Mouse (Mus musculus) CH12.LX (cell line): Measurements from ENCODE around the gene Lyz1.

Experiments
- CTCF ChIP-seq, 2 experiments: IDR thresholded peaks in 1 of 2; conservative IDR thresholded peaks in 1 of 2; 2 replicates each; pipeline ENCODE4 v1.5.1; 2011 to 2012; ENCODE audit warnings: low read depth in 2 of 2, low read length in 2 of 2, improper control_type of control experiment in 1 of 2, inconsistent platforms in 1 of 2, mild to moderate bottlenecking in 1 of 2, moderate library complexity in 1 of 2
- ELF1 ChIP-seq: IDR thresholded peaks from 2 replicates; pipeline ENCODE4 v1.6.1; 2014; ENCODE audit warnings: low read depth, mild to moderate bottlenecking, inconsistent platforms, low read length, improper control_type of control experiment
- POLR2A ChIP-seq: IDR thresholded peaks from 2 replicates; pipeline ENCODE4 v1.6.1; 2011; ENCODE audit warnings: low read depth, mild to moderate bottlenecking, improper control_type of control experiment, low read length
- SIN3A ChIP-seq: IDR thresholded peaks from 2 replicates; pipeline ENCODE4 v1.6.1; 2012; ENCODE audit warnings: low read length, improper control_type of control experiment, inconsistent platforms
- ZMIZ1 ChIP-seq: IDR thresholded peaks from 2 replicates; pipeline ENCODE4 v1.6.1; 2012; ENCODE audit warnings: low read depth, mild to moderate bottlenecking, inconsistent platforms, low read length, improper control_type of control experiment

DNA sequence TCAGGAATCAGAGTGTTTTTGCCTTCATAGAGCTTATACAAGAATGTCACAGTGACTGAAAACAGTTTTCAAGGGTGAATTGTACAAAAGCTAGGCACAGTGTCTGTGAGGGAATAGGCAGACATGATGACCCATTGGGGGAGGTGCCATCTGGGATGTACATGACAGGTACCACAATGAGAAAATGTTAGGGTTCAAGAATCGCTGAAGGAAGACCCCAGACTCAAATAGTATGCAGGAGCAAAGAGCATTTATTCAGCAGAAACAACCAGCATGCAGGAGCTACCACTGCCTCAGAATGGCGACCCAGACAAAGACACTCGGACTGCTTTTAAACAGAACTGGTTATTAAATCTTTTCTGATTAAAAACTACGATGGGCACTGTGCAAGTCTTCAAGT lies 6.4 kb upstream of the Lyz1 start:
- TF ChIP-seq CTCF (conservative IDR thresholded peaks at IDR 0.05 in 1 of 2, IDR thresholded peaks at IDR 0.05 in 1 of 2; ENCODE audit: low read depth in 2 of 2, low read length in 2 of 2) (no peak), ELF1 (no peak), POLR2A (no peak), SIN3A (no peak), ZMIZ1 (no peak)
